Mouse (Mus musculus) neural tube, embryonic 12.5 days (tissue): Measurements from ENCODE around the gene Rmi2. TPM values are rescaled to one million over a fixed set of nuclear protein-coding genes. Genes with fewer than 3 reads are reported as not detected.
A peak's percentile ranks its signal among the peaks of the same experiment; 100 is the strongest.
"Not testable (repeated sequence)": the region's sequence is repeated elsewhere in the genome, so short reads cannot be mapped to it uniquely, and the experiment has no call there.

Source experiments
- ATAC-seq: fragments of 200-750 bp; cut with Nextera tagmentation; 2 replicates; pipeline ENCODE4 v1.8.0; 2017; ENCODE audit warnings: low read depth, mild to moderate bottlenecking, moderate TSS enrichment, moderate library complexity; ENCODE audit not compliant: low FRiP score
- H3K27ac ChIP-seq: fragments of 300-500 bp; sonication (generic); 2 replicates; pipeline ENCODE4 v1.5.1; 2016
- H3K27me3 ChIP-seq: fragments of 300-500 bp; sonication (generic); replicated peaks from 2 replicates; pipeline ENCODE4 v1.6.1; 2016; ENCODE audit warnings: mild to moderate bottlenecking
- H3K36me3 ChIP-seq: fragments of 300-500 bp; sonication (generic); 2 replicates; pipeline ENCODE4 v1.6.1; 2016; ENCODE audit warnings: mild to moderate bottlenecking
- H3K4me1 ChIP-seq: fragments of 300-500 bp; sonication (generic); 2 replicates; pipeline ENCODE4 v1.6.1; 2016
- H3K4me2 ChIP-seq: fragments of 300-500 bp; sonication (generic); replicated peaks from 2 replicates; pipeline ENCODE4 v1.6.1; 2016; ENCODE audit warnings: mild to moderate bottlenecking
- H3K4me3 ChIP-seq: fragments of 300-500 bp; sonication (generic); 2 replicates; pipeline ENCODE4 v1.5.1; 2016
- H3K9ac ChIP-seq: fragments of 300-500 bp; sonication (generic); 2 replicates; pipeline ENCODE4 v1.6.1; 2016; ENCODE audit warnings: mild to moderate bottlenecking
- H3K9me3 ChIP-seq: fragments of 300-500 bp; sonication (generic); 2 replicates; pipeline ENCODE4 v1.6.1; 2016; ENCODE audit warnings: mild to moderate bottlenecking
- WGBS: fragments of 180-500 bp; shearing (Covaris S2); methylation state at CpG from one replicate; pipeline ENCODE4 v1.1.7; 2016; 5-methylcytosine and 5-hydroxymethylcytosine counted together
- polyA plus RNA-seq: library from polyadenylated mRNA; unstranded; fragments of >200 nt; fragmentation: Nextera tagmentation; extraction: Ambion mirVana; gene quantifications from 2 replicates; pipeline ENCODE4 v1.2.1, GENCODE M21; 2016

Rmi2 gene
- 1.9 and 2.8 TPM in 2 replicates for polyA plus RNA-seq

GRCm38 (mm10) chr16:10834911-10835587, at the start of gene Rmi2:
Gene Rmi2 (plus strand): TSS chr16:10835059.
- Histone ChIP-seq H3K27me3 (no peaks in the 10 kb centered on the region), H3K9me3 (no peaks in the 10 kb centered on the region), H3K36me3 (no peaks in the 10 kb centered on the region), H3K4me1 (peaks cover 8% of the 10 kb centered on the region; the same call in 1 of the 2 replicates), H3K27ac (no peak within 1 kb of the TSS), H3K4me2 (peak within 1 kb of the TSS; percentile 99), H3K9ac (peak within 1 kb of the TSS; percentile 71), H3K4me3 (peak within 1 kb of the TSS; percentile 81)
- under 1% methylated on average over 69 of the region's 69 CpGs for WGBS
- ATAC-seq, result peak; percentile 93

- H3K4me2 ChIP-seq, result peak within 1 kb of the TSS; percentile 99
- ATAC-seq, result peak; percentile 86
- peak within 1 kb of the TSS; percentile 73 for H3K9ac ChIP-seq
- H3K27ac ChIP-seq, result peak within 1 kb of the TSS; percentile 65
- peaks cover 26% of the 10 kb centered on the region for H3K4me1 ChIP-seq
- H3K4me3 ChIP-seq, result peak within 1 kb of the TSS; percentile 68
- no peaks in the 10 kb centered on the region for H3K36me3 ChIP-seq
- H3K27me3 ChIP-seq, result peaks cover 30% of the 10 kb centered on the region; the same call in 1 of the 2 replicates
- no peaks in the 10 kb centered on the region for H3K9me3 ChIP-seq
- WGBS, result under 1% methylated on average over 59 of the region's 59 CpGs
Measured at GRCm38 (mm10) chr16:10785371-10786231, 49.3 kb upstream of the Rmi2 start, which contains the start of gene Socs1. Gene Socs1 (minus strand): TSS chr16:10785536.

GRCm38 (mm10) chr16:10786288-10786687, 48.6 kb upstream of the Rmi2 start:
- peak overlapping the region; percentile 73 for H3K9ac ChIP-seq
- H3K27ac ChIP-seq, result 0 out of 2 replicates have a peak overlapping the region, but pooled peaks have one; percentile 65
- H3K4me3 ChIP-seq, result peak overlapping the region; percentile 68
- ATAC-seq, result peak; percentile 42
- peak overlapping the region; percentile 99 for H3K4me2 ChIP-seq
- no peaks in the 10 kb centered on the region for H3K36me3 ChIP-seq
- H3K27me3 ChIP-seq, result peaks cover 30% of the 10 kb centered on the region; the same call in 1 of the 2 replicates
- 3% methylated on average over 9 of the region's 9 CpGs for WGBS
- peaks cover 26% of the 10 kb centered on the region for H3K4me1 ChIP-seq
- H3K9me3 ChIP-seq, result no peaks in the 10 kb centered on the region

- H3K4me2 ChIP-seq, result peak overlapping the region; percentile 99; the same call in 1 of the 2 replicates
- peaks cover 30% of the 10 kb centered on the region; the same call in 1 of the 2 replicates for H3K27me3 ChIP-seq
- H3K4me3 ChIP-seq, result no peak overlapping the region
- no peak overlapping the region for H3K27ac ChIP-seq
- 63% methylated on average over 4 of the region's 4 CpGs for WGBS
- H3K9ac ChIP-seq, result no peak overlapping the region
- no peaks in the 10 kb centered on the region for H3K9me3 ChIP-seq
- H3K36me3 ChIP-seq, result no peaks in the 10 kb centered on the region
- peaks cover 26% of the 10 kb centered on the region for H3K4me1 ChIP-seq
- no peak for ATAC-seq
Measured at GRCm38 (mm10) chr16:10786782-10787547, 47.9 kb upstream of the Rmi2 start.

GRCm38 (mm10) chr16:10787548-10788058, 47.3 kb upstream of the Rmi2 start:
- no peak for ATAC-seq

GRCm38 (mm10) chr16:10788271-10788670, 46.6 kb upstream of the Rmi2 start, which contains the start of gene Tnp2:
Gene Tnp2 (minus strand): TSS chr16:10788660.
- Histone ChIP-seq H3K9ac (no peak within 1 kb of the TSS), H3K9me3 (no peaks in the 10 kb centered on the region), H3K27ac (no peak within 1 kb of the TSS), H3K27me3 (peaks cover 20% of the 10 kb centered on the region; the same call in 1 of the 2 replicates), H3K4me3 (no peak within 1 kb of the TSS), H3K36me3 (no peaks in the 10 kb centered on the region), H3K4me2 (no peak within 1 kb of the TSS), H3K4me1 (peaks cover 17% of the 10 kb centered on the region)
- WGBS, result 53% methylated on average over 16 of the region's 16 CpGs
- ATAC-seq, result no peak

More at GRCm38 (mm10) chr16:10787548-10788058, 47.3 kb upstream of the Rmi2 start:
- Histone ChIP-seq H3K4me2 (no peak overlapping the region), H3K27ac (no peak overlapping the region), H3K9me3 (no peaks in the 10 kb centered on the region), H3K36me3 (no peaks in the 10 kb centered on the region), H3K4me3 (no peak overlapping the region), H3K4me1 (peaks cover 22% of the 10 kb centered on the region), H3K9ac (no peak overlapping the region), H3K27me3 (peaks cover 26% of the 10 kb centered on the region; the same call in 1 of the 2 replicates)
- WGBS, result 87% methylated on average over 7 of the region's 7 CpGs

- Histone ChIP-seq H3K4me3 (no peak overlapping the region), H3K36me3 (no peaks in the 10 kb centered on the region), H3K27ac (no peak overlapping the region), H3K27me3 (peaks cover 15% of the 10 kb centered on the region; the same call in 1 of the 2 replicates), H3K9ac (no peak overlapping the region), H3K9me3 (no peaks in the 10 kb centered on the region), H3K4me2 (no peak overlapping the region), H3K4me1 (peaks cover 15% of the 10 kb centered on the region)
- ATAC-seq, result no peak
- WGBS, result 48% methylated on average over 4 of the region's 4 CpGs
Measured at GRCm38 (mm10) chr16:10788866-10789265, 46.0 kb upstream of the Rmi2 start.

GRCm38 (mm10) chr16:10790702-10791101, 44.2 kb upstream of the Rmi2 start, which contains the start of gene Prm3:
Gene Prm3 (minus strand): TSS chr16:10790914.
- ATAC-seq, result no peak
- WGBS, result 86% methylated on average over 9 of the region's 9 CpGs
- no peak within 1 kb of the TSS for H3K27ac ChIP-seq

GRCm38 (mm10) chr16:10796034-10796433, 38.8 kb upstream of the Rmi2 start, which contains the start of gene Prm2:
Gene Prm2 (minus strand): TSS chr16:10796134.
- H3K4me3 ChIP-seq, result no peak within 1 kb of the TSS
- no peaks in the 10 kb centered on the region for H3K4me1 ChIP-seq
- no peaks in the 10 kb centered on the region for H3K36me3 ChIP-seq
- H3K9ac ChIP-seq, result no peak within 1 kb of the TSS
- 78% methylated on average over 6 of the region's 6 CpGs for WGBS
- H3K9me3 ChIP-seq, result no peaks in the 10 kb centered on the region
- no peak within 1 kb of the TSS for H3K27ac ChIP-seq
- ATAC-seq, result no peak
- 0 out of 2 replicates have a peak, but pooled peaks cover 5% of the 10 kb centered on the region for H3K27me3 ChIP-seq
- no peak within 1 kb of the TSS for H3K4me2 ChIP-seq

More at GRCm38 (mm10) chr16:10790702-10791101, 44.2 kb upstream of the Rmi2 start, which contains the start of gene Prm3:
- Histone ChIP-seq H3K36me3 (no peaks in the 10 kb centered on the region), H3K4me1 (peaks cover 8% of the 10 kb centered on the region), H3K4me3 (no peak within 1 kb of the TSS), H3K9me3 (no peaks in the 10 kb centered on the region), H3K9ac (no peak within 1 kb of the TSS), H3K4me2 (no peak within 1 kb of the TSS), H3K27me3 (0 out of 2 replicates have a peak, but pooled peaks cover 4% of the 10 kb centered on the region)

GRCm38 (mm10) chr16:10802420-10802819, 32.4 kb upstream of the Rmi2 start:
- H3K27ac ChIP-seq, H3K9ac ChIP-seq, H3K36me3 ChIP-seq, H3K4me3 ChIP-seq, H3K27me3 ChIP-seq, ATAC-seq, H3K4me1 ChIP-seq, H3K9me3 ChIP-seq, H3K4me2 ChIP-seq: not testable (repeated sequence)
- 79% methylated on average over 3 of the region's 3 CpGs for WGBS
